Mouse (Mus musculus): ENCODE measurements around the gene Dgkd. TPM values are rescaled to one million over a fixed set of nuclear protein-coding genes. Genes with fewer than 3 reads are reported as not detected.

Dgkd gene
- 462 to 509 TPM (median 484 TPM) in 4 replicates for total RNA-seq (2023)

GRCm38 (mm10) chr1:87852892-87853600 lies at the start of gene Dgkd:
TSS of gene Dgkd (plus strand) at chr1:87853287.

GRCm38 (mm10) chr1:87803576-87803975 lies 49.5 kb upstream of the Dgkd start, which contains the start of gene Sag:
TSS of gene Sag (plus strand) at chr1:87803680.

Other genes with a start within 250 kb of the Dgkd start
- gene Inpp5d, start 233.0 kb upstream of the Dgkd start, total RNA-seq (2023), result 668 to 754 TPM (median 723 TPM) in 4 replicates
- gene Atg16l1, start 97.4 kb upstream of the Dgkd start, total RNA-seq (2023), result 92.5 to 106 TPM (median 101 TPM) in 4 replicates
- gene Sag, start 49.6 kb upstream of the Dgkd start, total RNA-seq (2023), result 5.4 to 7.4 TPM (median 7.2 TPM) in 4 replicates
- gene Usp40, start 155.3 kb downstream of the Dgkd start, total RNA-seq (2023), result 18.8 to 23.7 TPM (median 19.7 TPM) in 4 replicates
- not detected in 4 replicates for gene Ugt1a10, start 202.1 kb downstream of the Dgkd start, total RNA-seq (2023)
- gene Ugt1a9, start 217.5 kb downstream of the Dgkd start, total RNA-seq (2023), result not detected in 4 replicates
- not detected in 4 replicates for gene Ugt1a8, start 234.5 kb downstream of the Dgkd start, total RNA-seq (2023)
- 0.33 to 1.2 TPM in 2 of 4 replicates, not detected in the others for gene Ugt1a7c, start 241.8 kb downstream of the Dgkd start, total RNA-seq (2023)
- gene Ugt1a6b, start 250.0 kb downstream of the Dgkd start, total RNA-seq (2023), result 0.33 to 0.52 TPM in 2 of 4 replicates, not detected in the others